Mouse (Mus musculus): ENCODE results near the gene Rpa1.

Gene Rpa1

GRCm38 (mm10) chr11:75263274-75263963 is 84.7 kb downstream of the Rpa1 start:
- DNase-seq (ENCODE audit: low read depth, low spot score): no peak

- DNase-seq (ENCODE audit: low read depth, low spot score): no peak
Observed at GRCm38 (mm10) chr11:75262791-75263190, 85.3 kb downstream of the Rpa1 start.

GRCm38 (mm10) chr11:75262181-75262580 is 85.9 kb downstream of the Rpa1 start:
- DNase-seq (ENCODE audit: low read depth, low spot score): no peak

GRCm38 (mm10) chr11:75261730-75262129 is 86.4 kb downstream of the Rpa1 start:
- DNase-seq (ENCODE audit: low read depth, low spot score): no peak

GRCm38 (mm10) chr11:75261016-75261415 is 87.1 kb downstream of the Rpa1 start:
- DNase-seq (ENCODE audit: low read depth, low spot score): no peak

GRCm38 (mm10) chr11:75259996-75260561 is 88.0 kb downstream of the Rpa1 start:
- DNase-seq (ENCODE audit: low read depth, low spot score): no peak

- DNase-seq (ENCODE audit: low read depth, low spot score): no peak
Observed at GRCm38 (mm10) chr11:75259416-75259815, 88.7 kb downstream of the Rpa1 start.

GRCm38 (mm10) chr11:75257056-75257648 is 91.0 kb downstream of the Rpa1 start:
- no peak for DNase-seq (ENCODE audit: low read depth, low spot score)

GRCm38 (mm10) chr11:75255330-75255729 is 92.8 kb downstream of the Rpa1 start:
- no peak for DNase-seq (ENCODE audit: low read depth, low spot score)

- DNase-seq (ENCODE audit: low read depth, low spot score): no peak
Observed at GRCm38 (mm10) chr11:75254252-75254912, 93.7 kb downstream of the Rpa1 start.

GRCm38 (mm10) chr11:75251557-75252070 is 96.5 kb downstream of the Rpa1 start:
- peak; percentile 74 for DNase-seq (ENCODE audit: low read depth, low spot score)

GRCm38 (mm10) chr11:75251006-75251512 is 97.1 kb downstream of the Rpa1 start:
- no peak for DNase-seq (ENCODE audit: low read depth, low spot score)

GRCm38 (mm10) chr11:75249588-75249987 is 98.5 kb downstream of the Rpa1 start:
- DNase-seq (ENCODE audit: low read depth, low spot score): no peak

Data from R1 (cell line).